Mouse (Mus musculus) forebrain, postnatal 0 days (tissue): ENCODE data around the gene Gpx6. TPM values are rescaled to one million over a fixed set of nuclear protein-coding genes. Genes with fewer than 3 reads are reported as not detected.

ENCODE experiments used
- ATAC-seq: fragments of 200-750 bp; cut with Nextera tagmentation; 2 replicates; pipeline ENCODE4 v1.8.0; 2017; ENCODE audit warnings: mild to moderate bottlenecking, moderate library complexity
- DNase-seq: peaks from one replicate; pipeline ENCODE4 v3.0.0-alpha.2; 2015
- H3K27ac ChIP-seq: fragments of 300-500 bp; sonication (generic); 2 replicates; pipeline ENCODE4 v1.5.1; 2014; ENCODE audit warnings: low read depth, mild to moderate bottlenecking, antibody characterized with exemption, low read length, moderate library complexity, mixed read lengths
- H3K27me3 ChIP-seq: fragments of 300-500 bp; sonication (generic); 2 replicates; pipeline ENCODE4 v1.6.1; 2014; ENCODE audit warnings: mild to moderate bottlenecking, low read length, mixed read lengths; ENCODE audit not compliant: insufficient read depth
- H3K36me3 ChIP-seq: fragments of 300-500 bp; sonication (generic); 2 replicates; pipeline ENCODE4 v1.6.1; 2014; ENCODE audit warnings: mild to moderate bottlenecking, moderate library complexity; ENCODE audit not compliant: insufficient read depth
- H3K4me1 ChIP-seq: fragments of 300-500 bp; sonication (generic); 2 replicates; pipeline ENCODE4 v1.6.1; 2014; ENCODE audit warnings: antibody characterized with exemption; ENCODE audit not compliant: insufficient read depth
- H3K4me2 ChIP-seq: fragments of 300-500 bp; sonication (generic); 2 replicates; pipeline ENCODE4 v1.6.1; 2014; ENCODE audit warnings: low read depth, mild to moderate bottlenecking, moderate library complexity
- H3K4me3 ChIP-seq: fragments of 300-500 bp; sonication (generic); 2 replicates; pipeline ENCODE4 v1.5.1; 2014; ENCODE audit warnings: low read depth, low read length, mixed read lengths
- H3K9ac ChIP-seq: fragments of 300-500 bp; sonication (generic); 2 replicates; pipeline ENCODE4 v1.6.1; 2014; ENCODE audit warnings: mild to moderate bottlenecking
- H3K9me3 ChIP-seq: fragments of 300-500 bp; sonication (generic); 2 replicates; pipeline ENCODE4 v1.6.1; 2016; ENCODE audit warnings: low read length
- CTCF ChIP-seq: sonication (generic); IDR thresholded peaks from 2 replicates; pipeline ENCODE4 v1.5.1; 2016; ENCODE audit warnings: antibody characterized with exemption, control low read depth, low read depth
- WGBS: fragments of 180-500 bp; shearing (Covaris S2); extraction: QIAGEN DNeasy Blood & Tissue Kit; methylation state at CpG from one replicate; pipeline ENCODE4 v1.1.7; 2014; 5-methylcytosine and 5-hydroxymethylcytosine counted together
- polyA plus RNA-seq: library from polyadenylated mRNA; unstranded; fragments of >200 nt; fragmentation: Nextera tagmentation; extraction: Ambion mirVana; gene quantifications from 2 replicates; pipeline ENCODE4 v1.2.1, GENCODE M21; 2015
- total RNA-seq: library from RNA; depleted of rRNA; stranded (reverse); fragments of >200 nt; gene quantifications from 2 replicates; pipeline ENCODE4 v1.2.3, GENCODE M21; 2014

The Gpx6 gene
- total and polyA plus RNA-seq, 2 experiments from 2014 or later: 0.11 TPM; not detected in 1

DNA sequence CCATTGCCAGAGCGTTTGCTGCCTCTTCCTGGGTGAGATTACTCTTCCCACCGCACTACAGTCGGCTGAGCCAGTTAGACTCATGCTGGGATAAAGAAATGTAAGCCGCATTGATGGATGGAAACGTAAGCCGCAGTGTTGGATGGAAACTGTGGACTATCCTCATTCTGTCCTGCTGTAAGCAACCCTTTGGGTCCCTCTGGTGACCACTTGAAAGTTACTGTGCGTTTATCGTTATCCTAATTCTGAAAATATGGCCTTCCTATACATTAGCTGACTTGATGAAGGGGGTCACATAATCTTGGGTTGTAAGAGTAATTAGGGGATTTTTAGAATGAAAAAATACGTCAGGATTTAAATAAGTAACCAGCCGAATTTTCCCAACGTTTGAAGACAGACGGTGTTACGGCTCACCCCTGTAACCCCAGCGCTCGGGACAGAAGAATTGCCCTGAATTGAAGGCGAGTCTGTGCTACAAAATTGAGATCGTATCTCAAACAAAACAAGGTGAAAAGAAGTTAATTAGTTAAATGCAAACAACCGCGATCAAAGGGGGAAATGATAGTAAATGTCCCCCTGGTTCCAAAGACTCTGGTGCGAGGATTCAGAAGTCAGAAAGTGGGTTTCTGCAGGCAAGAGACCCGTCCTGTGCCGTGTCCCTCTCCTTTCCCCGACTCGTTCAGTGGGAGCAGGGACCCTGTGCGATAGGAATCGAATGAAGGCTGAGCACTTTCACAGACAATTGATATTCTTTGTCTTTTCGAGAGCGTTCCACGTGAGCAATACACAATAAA lies 36.7 kb upstream of the Gpx6 start:
- WGBS: under 1% methylated on average over 29 of the region's 29 CpGs
- no peaks in the 10 kb centered on the region for H3K27me3 ChIP-seq
- DNase-seq: peak; percentile 68
- peak overlapping the region; percentile 47 for H3K9ac ChIP-seq
- peak; percentile 70 for ATAC-seq
- H3K9me3 ChIP-seq: no peaks in the 10 kb centered on the region
- TF ChIP-seq CTCF: peak; percentile 55
- no peaks in the 10 kb centered on the region for H3K36me3 ChIP-seq
- peak overlapping the region; percentile 62 for H3K4me2 ChIP-seq
- H3K4me1 ChIP-seq: no peaks in the 10 kb centered on the region
- peak overlapping the region; percentile 51; the same call in 1 of the 2 replicates for H3K27ac ChIP-seq
- H3K4me3 ChIP-seq: peak overlapping the region; percentile 50

DNA sequence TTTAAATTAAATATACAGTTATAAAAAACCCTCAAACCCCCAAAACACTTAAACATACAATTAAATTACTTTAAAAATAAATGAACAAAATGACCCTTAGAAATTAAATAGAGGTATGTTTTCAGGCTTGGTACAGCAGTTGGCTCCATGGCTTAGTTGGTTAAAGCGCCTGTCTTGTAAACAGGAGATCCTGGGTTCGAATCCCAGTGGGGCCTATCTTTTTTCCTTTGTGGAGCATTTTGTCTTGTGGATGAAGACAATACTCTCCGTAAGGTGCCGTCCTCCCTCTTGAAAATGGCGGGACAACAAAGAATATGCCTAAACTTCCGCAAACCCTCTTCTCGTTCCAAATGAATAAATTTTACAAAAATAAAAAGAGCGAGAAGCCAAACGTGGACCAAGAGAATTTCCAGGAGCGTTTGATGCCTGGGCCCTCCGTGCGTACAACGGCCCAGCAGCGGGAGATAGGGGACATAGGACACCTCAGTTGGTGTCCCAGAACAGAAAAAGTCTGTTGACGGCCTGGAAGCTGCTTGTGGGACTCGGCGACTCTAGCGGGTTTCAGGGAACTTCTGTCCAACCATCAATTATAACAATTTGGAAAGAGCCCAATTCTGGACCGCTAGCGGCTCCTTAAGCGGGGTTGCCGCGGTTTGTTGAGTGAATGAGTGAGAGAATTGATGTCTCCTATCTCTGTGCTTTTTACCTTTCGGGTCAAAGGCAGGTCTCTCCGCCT lies 35.9 kb upstream of the Gpx6 start:
- DNase-seq (peak; percentile 92), ATAC-seq (peak; percentile 81)
- Histone ChIP-seq H3K9ac (peak overlapping the region; percentile 47), H3K27ac (0 out of 2 replicates have a peak overlapping the region, but pooled peaks have one; percentile 51), H3K4me3 (peak overlapping the region; percentile 50), H3K9me3 (no peaks in the 10 kb centered on the region), H3K27me3 (no peaks in the 10 kb centered on the region), H3K4me2 (peak overlapping the region; percentile 62), H3K4me1 (no peaks in the 10 kb centered on the region), H3K36me3 (no peaks in the 10 kb centered on the region)
- no peak for TF ChIP-seq CTCF
- under 1% methylated on average over 25 of the region's 25 CpGs for WGBS

DNA sequence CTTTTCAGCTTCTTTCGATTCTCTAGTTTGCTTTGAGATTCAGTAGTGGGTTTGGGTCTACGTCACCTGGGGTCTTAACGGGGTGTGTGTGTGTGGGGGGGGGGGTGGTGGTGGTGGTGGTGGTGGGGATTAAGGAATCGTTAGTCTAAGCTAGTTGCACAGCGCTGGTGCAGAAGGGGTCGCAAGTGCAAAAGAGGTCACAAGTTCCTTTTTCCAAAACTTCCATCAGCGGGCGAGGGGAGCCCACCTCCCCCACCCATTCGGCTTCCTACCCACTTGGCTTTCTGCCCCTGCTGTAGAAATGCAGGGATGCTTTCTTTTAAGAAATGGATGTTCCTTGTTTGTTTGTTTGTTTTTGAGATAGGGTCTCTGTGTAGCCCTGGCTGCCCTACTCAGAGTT lies 35.4 kb upstream of the Gpx6 start:
- ATAC-seq (no peak), DNase-seq (peak; percentile 12)
- Histone ChIP-seq H3K36me3 (no peaks in the 10 kb centered on the region), H3K27ac (no peak overlapping the region), H3K27me3 (no peaks in the 10 kb centered on the region), H3K4me2 (peak overlapping the region; percentile 62), H3K9me3 (no peaks in the 10 kb centered on the region), H3K4me1 (no peaks in the 10 kb centered on the region), H3K4me3 (peak overlapping the region; percentile 50), H3K9ac (peak overlapping the region; percentile 45)
- no peak for TF ChIP-seq CTCF
- 0% methylated on average over 9 of the region's 9 CpGs for WGBS

DNA sequence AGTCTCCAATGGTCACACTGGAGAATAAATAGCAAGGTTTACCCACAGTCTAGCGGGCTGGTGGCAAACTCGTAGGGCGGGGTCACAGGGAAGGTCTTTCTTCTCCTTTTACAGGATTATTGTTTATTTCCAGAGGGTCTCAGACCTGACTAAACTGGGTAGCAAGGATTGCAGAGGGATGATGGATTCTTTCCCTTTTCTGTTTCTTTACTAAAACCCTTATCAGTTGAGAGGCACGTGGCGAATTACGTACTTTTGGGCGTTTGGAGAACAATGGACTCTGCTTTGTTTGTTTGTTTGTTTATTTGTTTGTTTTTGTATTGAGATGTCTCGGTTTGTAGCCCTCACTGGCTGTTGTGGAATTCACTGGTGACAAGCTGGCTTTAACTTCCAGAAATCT lies 32.8 kb upstream of the Gpx6 start:
- Histone ChIP-seq H3K4me2 (peak overlapping the region; percentile 58), H3K4me3 (peak overlapping the region; percentile 37), H3K9me3 (no peaks in the 10 kb centered on the region), H3K27me3 (no peaks in the 10 kb centered on the region), H3K27ac (no peak overlapping the region), H3K4me1 (no peaks in the 10 kb centered on the region), H3K9ac (peak overlapping the region; percentile 3), H3K36me3 (no peaks in the 10 kb centered on the region)
- no peak for TF ChIP-seq CTCF
- ATAC-seq: peak; percentile 5; the same call in 1 of the 2 replicates
- no peak for DNase-seq
- WGBS: 4% methylated on average over 8 of the region's 8 CpGs

DNA sequence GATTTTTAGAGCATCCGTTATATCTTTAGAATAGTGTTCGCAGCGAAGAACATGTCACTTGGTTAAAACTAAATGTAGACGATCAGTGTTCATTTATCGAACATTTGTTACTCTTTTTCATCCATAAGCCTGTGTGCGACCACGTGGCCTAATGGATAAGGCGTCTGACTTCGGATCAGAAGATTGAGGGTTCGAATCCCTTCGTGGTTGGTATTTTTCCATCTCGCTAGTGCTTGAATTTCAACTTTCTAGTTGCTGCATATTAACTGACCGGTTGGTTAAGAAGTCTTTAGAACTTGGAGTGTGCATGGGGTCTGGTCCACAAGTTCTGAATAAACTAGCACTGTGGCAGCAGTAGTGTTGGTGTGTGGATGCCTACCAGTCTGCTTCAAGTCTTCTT lies 32.4 kb upstream of the Gpx6 start:
- peak; percentile 97 for DNase-seq
- TF ChIP-seq CTCF: no peak
- H3K36me3 ChIP-seq: no peaks in the 10 kb centered on the region
- H3K9me3 ChIP-seq: no peaks in the 10 kb centered on the region
- no peak overlapping the region for H3K27ac ChIP-seq
- peak overlapping the region; percentile 3; the same call in 1 of the 2 replicates for H3K9ac ChIP-seq
- H3K4me3 ChIP-seq: peak overlapping the region; percentile 37
- H3K27me3 ChIP-seq: no peaks in the 10 kb centered on the region
- no peaks in the 10 kb centered on the region for H3K4me1 ChIP-seq
- peak; percentile 68 for ATAC-seq
- WGBS: under 1% methylated on average over 13 of the region's 13 CpGs
- H3K4me2 ChIP-seq: peak overlapping the region; percentile 58

DNA sequence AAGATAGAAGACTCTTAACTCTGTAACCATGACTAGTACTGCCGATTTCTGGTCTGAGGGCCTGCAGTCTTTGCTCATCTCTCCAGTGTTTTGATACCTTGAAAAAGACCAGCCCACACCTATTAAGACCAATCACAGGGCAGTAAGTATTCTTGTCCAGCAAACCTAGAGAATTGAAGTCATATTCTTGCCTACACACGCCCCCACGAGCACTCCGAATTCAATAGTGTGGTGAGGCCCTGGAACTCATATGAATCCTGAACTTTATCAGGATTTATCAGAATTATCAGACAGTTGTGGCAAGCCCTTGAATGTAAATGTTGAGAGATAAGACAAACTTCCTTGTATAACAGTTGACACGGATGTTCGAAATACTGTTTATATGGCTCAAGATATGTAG lies 19.3 kb upstream of the Gpx6 start, which contains the start of gene Gpx5:
Gene Gpx5, minus strand, starts transcription at position 101 of the 400 bp plus-strand sequence.
- DNase-seq (no peak), ATAC-seq (no peak)
- Histone ChIP-seq H3K27ac (no peak within 1 kb of the TSS), H3K9ac (no peak within 1 kb of the TSS), H3K4me3 (no peak within 1 kb of the TSS), H3K36me3 (no peaks in the 10 kb centered on the region), H3K4me2 (no peak within 1 kb of the TSS), H3K27me3 (no peaks in the 10 kb centered on the region), H3K4me1 (no peaks in the 10 kb centered on the region), H3K9me3 (no peaks in the 10 kb centered on the region)
- 94% methylated on average over 6 of the region's 6 CpGs for WGBS
- no peak for TF ChIP-seq CTCF

DNA sequence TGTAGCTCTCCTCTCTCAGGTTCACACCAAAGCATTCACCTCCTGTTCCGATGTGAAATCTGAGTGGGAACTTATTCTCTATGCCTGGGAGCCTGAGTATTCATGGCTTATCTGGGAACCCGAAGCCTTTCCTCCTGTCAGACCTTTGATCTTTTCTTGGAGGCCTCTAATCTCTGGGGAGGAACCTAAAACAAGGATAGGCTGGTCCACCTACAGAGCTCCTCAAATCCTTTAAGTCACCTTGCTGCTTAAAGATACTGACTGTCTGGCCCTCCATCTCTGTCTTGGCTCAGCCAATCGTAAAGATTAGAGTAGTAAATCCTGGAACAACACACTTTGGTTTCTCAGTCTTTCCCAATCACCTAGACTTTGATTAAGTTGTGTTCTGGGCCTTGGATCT lies 13.4 kb upstream of the Gpx6 start:
- no peak overlapping the region for H3K9ac ChIP-seq
- no peaks in the 10 kb centered on the region for H3K27me3 ChIP-seq
- H3K36me3 ChIP-seq: no peaks in the 10 kb centered on the region
- no peaks in the 10 kb centered on the region for H3K4me1 ChIP-seq
- 37% methylated on average over 3 of the region's 3 CpGs for WGBS
- no peak for DNase-seq
- no peak overlapping the region for H3K4me2 ChIP-seq
- no peak for ATAC-seq
- no peak for TF ChIP-seq CTCF
- H3K4me3 ChIP-seq: no peak overlapping the region
- H3K27ac ChIP-seq: no peak overlapping the region
- H3K9me3 ChIP-seq: no peaks in the 10 kb centered on the region
